Mouse (Mus musculus) myocyte (in vitro differentiated cells): ENCODE data around the gene Cdk12.

Experiments used
- POLR2A ChIP-seq: IDR thresholded peaks from one replicate; pipeline ENCODE4 v1.6.1; 2011; ENCODE audit warnings: low read depth, mild to moderate bottlenecking, control low read depth, moderate library complexity; ENCODE audit not compliant: insufficient read length
- USF1 ChIP-seq: IDR thresholded peaks from one replicate; pipeline ENCODE4 v1.6.1; 2011; ENCODE audit warnings: low read depth, mild to moderate bottlenecking, control low read depth, moderate library complexity

- no peak for TF ChIP-seq POLR2A
- no peak for TF ChIP-seq USF1
Measured at GRCm38 (mm10) chr11:98290906-98291305, 88.0 kb downstream of the Cdk12 start.
